Mouse (Mus musculus): ENCODE measurements around the gene Dcaf5. TPM values are rescaled to one million over a fixed set of nuclear protein-coding genes. Genes with fewer than 3 reads are reported as not detected.

Dcaf5 gene
- total and polyA plus RNA-seq, 2 experiments: 7.7 to 19.1 TPM

DNA sequence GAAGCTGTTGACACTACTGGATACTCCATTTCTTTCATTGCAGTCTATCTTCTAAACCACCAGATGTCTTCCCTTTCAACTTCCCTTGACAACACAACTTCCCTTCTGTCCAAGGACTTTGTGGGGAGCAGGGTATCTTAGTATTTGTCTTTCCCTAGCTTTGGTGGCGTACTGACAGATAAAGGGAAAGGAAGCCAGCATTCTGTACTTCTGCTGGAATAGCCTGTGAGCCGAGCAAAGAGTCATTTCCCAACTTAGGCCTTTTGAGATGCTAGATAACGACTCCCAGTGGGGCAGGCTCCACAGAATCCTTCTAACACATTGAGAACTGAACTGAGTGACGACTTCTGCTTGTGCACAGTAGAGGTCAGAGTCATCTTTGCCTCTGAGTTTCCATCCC lies 102.2 kb downstream of the Dcaf5 start:
- Histone ChIP-seq H3K4me1 (ENCODE audit: control insufficient read depth, insufficient read depth, low read length) (peaks cover 5% of the 10 kb centered on the region), H3K27ac (replicated peaks; ENCODE audit: insufficient read depth, low read depth, low read length) (0 out of 2 replicates have a peak overlapping the region, but pooled peaks have one; percentile 23), H3K4me3 (ENCODE audit: insufficient read depth, low read depth, low read length) (no peak overlapping the region), H3K27me3 (ENCODE audit: control insufficient read depth, insufficient read depth, low read length) (no peaks in the 10 kb centered on the region), H3K36me3 (ENCODE audit: control insufficient read depth, insufficient read depth, low read length) (peaks cover 13% of the 10 kb centered on the region), H3K9ac (ENCODE audit: low read depth, low read length) (no peak overlapping the region), H3K79me2 (ENCODE audit: control insufficient read depth, insufficient read depth, low read length) (no peaks in the 10 kb centered on the region)
- TF ChIP-seq POLR2A (IDR thresholded peaks at IDR 0.05; ENCODE audit: extremely low read depth, insufficient read depth, low read length): no peak
- TF ChIP-seq CTCF (IDR thresholded peaks at IDR 0.05; ENCODE audit: low read depth, low read length): no peak
- 73% methylated on average over 4 of the region's 4 CpGs for WGBS
- no peak for DNase-seq (ENCODE audit: extremely low read depth, low read depth, low spot score)

DNA sequence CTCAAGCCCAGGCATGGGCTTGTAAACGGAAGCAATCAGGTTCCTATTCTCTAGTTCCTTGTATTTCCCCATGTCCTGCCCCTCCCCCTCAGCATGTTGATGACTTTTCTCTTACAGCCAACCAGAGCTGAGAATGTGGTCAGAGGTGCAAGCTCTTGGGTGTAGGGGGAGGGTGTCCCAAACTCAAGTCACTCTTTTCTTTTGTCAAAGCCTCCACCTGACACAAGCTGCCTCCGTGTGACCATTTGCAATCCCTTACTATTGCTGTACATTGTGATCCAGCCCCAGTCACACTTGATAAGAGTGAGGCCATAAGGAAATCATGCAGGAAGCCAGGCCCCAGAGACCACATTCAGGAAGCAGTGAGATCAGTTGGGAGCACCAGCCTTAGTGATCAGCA lies 104.8 kb downstream of the Dcaf5 start:
- H3K9ac ChIP-seq (ENCODE audit: low read depth, low read length): no peak overlapping the region
- H3K36me3 ChIP-seq (ENCODE audit: control insufficient read depth, insufficient read depth, low read length): no peaks in the 10 kb centered on the region
- H3K27ac ChIP-seq (replicated peaks; ENCODE audit: insufficient read depth, low read depth, low read length): no peak overlapping the region
- H3K4me1 ChIP-seq (ENCODE audit: control insufficient read depth, insufficient read depth, low read length): peaks cover 3% of the 10 kb centered on the region
- H3K4me3 ChIP-seq (ENCODE audit: insufficient read depth, low read depth, low read length): no peak overlapping the region
- TF ChIP-seq POLR2A (IDR thresholded peaks at IDR 0.05; ENCODE audit: extremely low read depth, insufficient read depth, low read length) (no peak), CTCF (IDR thresholded peaks at IDR 0.05; ENCODE audit: low read depth, low read length) (no peak)
- no peaks in the 10 kb centered on the region for H3K79me2 ChIP-seq (ENCODE audit: control insufficient read depth, insufficient read depth, low read length)
- H3K27me3 ChIP-seq (ENCODE audit: control insufficient read depth, insufficient read depth, low read length): no peaks in the 10 kb centered on the region
- peak; percentile 38 for DNase-seq (ENCODE audit: extremely low read depth, low read depth, low spot score)
- WGBS: 47% methylated on average over 2 of the region's 2 CpGs

DNA sequence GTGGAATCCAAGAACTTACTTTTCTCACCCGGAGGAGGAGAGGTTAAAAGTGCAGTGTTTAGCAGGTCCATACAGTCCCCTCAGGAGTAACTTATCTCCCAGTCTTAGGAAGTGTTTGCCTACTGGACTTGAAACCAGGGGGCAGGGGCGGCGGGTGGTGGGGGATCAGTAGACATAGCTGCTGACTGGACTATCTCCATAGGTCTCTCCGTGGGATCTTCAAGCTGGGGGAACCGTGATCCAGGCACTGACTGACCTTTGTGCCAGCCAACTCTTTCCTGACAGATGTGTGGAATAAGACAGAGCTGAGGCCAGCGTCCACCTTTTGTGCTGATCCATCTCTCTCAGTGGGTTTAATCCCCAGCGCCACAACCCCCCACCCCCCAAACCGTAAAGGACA lies 105.6 kb downstream of the Dcaf5 start:
- H3K9ac ChIP-seq (ENCODE audit: low read depth, low read length): no peak overlapping the region
- no peaks in the 10 kb centered on the region for H3K27me3 ChIP-seq (ENCODE audit: control insufficient read depth, insufficient read depth, low read length)
- H3K4me1 ChIP-seq (ENCODE audit: control insufficient read depth, insufficient read depth, low read length): peaks cover 5% of the 10 kb centered on the region
- H3K36me3 ChIP-seq (ENCODE audit: control insufficient read depth, insufficient read depth, low read length): no peaks in the 10 kb centered on the region
- H3K27ac ChIP-seq (replicated peaks; ENCODE audit: insufficient read depth, low read depth, low read length): no peak overlapping the region
- no peak for TF ChIP-seq POLR2A (IDR thresholded peaks at IDR 0.05; ENCODE audit: extremely low read depth, insufficient read depth, low read length)
- no peak for TF ChIP-seq CTCF (IDR thresholded peaks at IDR 0.05; ENCODE audit: low read depth, low read length)
- H3K4me3 ChIP-seq (ENCODE audit: insufficient read depth, low read depth, low read length): no peak overlapping the region
- WGBS: 80% methylated on average over 8 of the region's 8 CpGs
- DNase-seq (ENCODE audit: extremely low read depth, low read depth, low spot score): no peak
- no peaks in the 10 kb centered on the region for H3K79me2 ChIP-seq (ENCODE audit: control insufficient read depth, insufficient read depth, low read length)

DNA sequence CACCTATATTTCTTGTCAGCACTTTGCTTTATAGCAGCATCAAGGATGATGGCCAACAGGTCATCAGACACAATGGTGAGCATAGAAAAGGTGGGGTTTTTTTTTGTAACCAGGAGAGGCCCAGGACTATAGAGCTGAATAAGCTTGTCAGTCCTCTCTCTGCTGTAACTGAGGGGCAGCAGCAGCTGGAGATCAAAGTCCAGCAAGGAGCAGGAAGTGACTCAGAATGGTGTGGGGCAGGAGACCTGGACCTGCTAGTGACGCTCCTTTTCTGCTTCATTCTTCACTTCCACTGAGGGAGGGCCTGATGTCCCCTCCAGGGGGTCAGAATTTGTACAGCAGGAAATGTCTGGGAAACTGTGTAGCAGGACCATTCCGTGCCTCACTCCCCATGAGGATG lies 106.8 kb downstream of the Dcaf5 start:
- no peaks in the 10 kb centered on the region for H3K27me3 ChIP-seq (ENCODE audit: control insufficient read depth, insufficient read depth, low read length)
- no peaks in the 10 kb centered on the region for H3K36me3 ChIP-seq (ENCODE audit: control insufficient read depth, insufficient read depth, low read length)
- no peak overlapping the region for H3K4me3 ChIP-seq (ENCODE audit: insufficient read depth, low read depth, low read length)
- H3K27ac ChIP-seq (replicated peaks; ENCODE audit: insufficient read depth, low read depth, low read length): no peak overlapping the region
- no peak overlapping the region for H3K9ac ChIP-seq (ENCODE audit: low read depth, low read length)
- 73% methylated on average over 2 of the region's 2 CpGs for WGBS
- H3K4me1 ChIP-seq (ENCODE audit: control insufficient read depth, insufficient read depth, low read length): peaks cover 16% of the 10 kb centered on the region
- TF ChIP-seq POLR2A (IDR thresholded peaks at IDR 0.05; ENCODE audit: extremely low read depth, insufficient read depth, low read length): no peak
- no peak for TF ChIP-seq CTCF (IDR thresholded peaks at IDR 0.05; ENCODE audit: low read depth, low read length)
- no peaks in the 10 kb centered on the region for H3K79me2 ChIP-seq (ENCODE audit: control insufficient read depth, insufficient read depth, low read length)
- no peak for DNase-seq (ENCODE audit: extremely low read depth, low read depth, low spot score)

DNA sequence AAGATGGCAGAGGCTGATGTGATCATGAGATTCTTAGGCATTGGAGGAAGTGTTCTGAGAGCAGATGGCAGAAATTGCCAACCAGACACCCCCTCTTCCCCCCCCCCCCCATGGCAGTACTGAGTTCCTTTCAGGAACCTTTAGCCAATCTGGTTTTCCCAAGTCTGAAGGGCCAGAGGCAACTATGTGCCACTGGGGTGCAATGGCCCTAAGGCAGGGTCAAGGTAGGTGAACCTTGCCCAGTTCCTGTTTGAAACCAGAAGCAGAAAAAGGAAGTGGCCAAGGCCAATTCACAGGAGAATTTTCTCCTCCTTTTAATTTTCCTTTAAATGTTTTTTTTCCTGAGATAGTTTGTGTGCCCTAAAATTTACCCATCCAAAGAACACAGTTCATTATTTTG lies 110.4 kb downstream of the Dcaf5 start:
- TF ChIP-seq POLR2A (IDR thresholded peaks at IDR 0.05; ENCODE audit: extremely low read depth, insufficient read depth, low read length): no peak
- TF ChIP-seq CTCF (IDR thresholded peaks at IDR 0.05; ENCODE audit: low read depth, low read length): no peak
- H3K27ac ChIP-seq (replicated peaks; ENCODE audit: insufficient read depth, low read depth, low read length): peak overlapping the region; percentile 45

DNA sequence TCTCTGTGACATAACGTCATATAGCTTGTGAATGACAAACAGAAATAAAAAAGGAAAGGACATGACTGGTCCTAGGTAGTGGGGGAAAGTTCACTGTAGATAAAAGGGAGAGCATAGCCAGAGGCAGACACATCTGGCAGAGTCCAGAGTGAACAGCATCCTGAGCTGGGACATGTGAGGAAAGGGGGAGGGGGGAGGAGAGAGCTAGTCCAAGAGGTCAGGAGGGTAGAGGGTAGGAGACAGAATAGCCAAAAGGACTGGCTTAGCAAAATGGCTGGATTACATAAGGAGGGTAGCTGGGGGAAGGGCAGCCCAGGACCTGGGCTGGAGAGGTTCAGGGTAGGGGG lies 111.6 kb downstream of the Dcaf5 start:
- Histone ChIP-seq H3K9ac (ENCODE audit: low read depth, low read length) (no peak overlapping the region), H3K4me1 (ENCODE audit: control insufficient read depth, insufficient read depth, low read length) (peaks cover 26% of the 10 kb centered on the region), H3K27me3 (ENCODE audit: control insufficient read depth, insufficient read depth, low read length) (no peaks in the 10 kb centered on the region), H3K79me2 (ENCODE audit: control insufficient read depth, insufficient read depth, low read length) (no peaks in the 10 kb centered on the region), H3K27ac (replicated peaks; ENCODE audit: insufficient read depth, low read depth, low read length) (peak overlapping the region; percentile 45), H3K36me3 (ENCODE audit: control insufficient read depth, insufficient read depth, low read length) (no peaks in the 10 kb centered on the region), H3K4me3 (ENCODE audit: insufficient read depth, low read depth, low read length) (no peak overlapping the region)
- no peak for TF ChIP-seq POLR2A (IDR thresholded peaks at IDR 0.05; ENCODE audit: extremely low read depth, insufficient read depth, low read length)
- no peak for TF ChIP-seq CTCF (IDR thresholded peaks at IDR 0.05; ENCODE audit: low read depth, low read length)
- 3% methylated on average over 1 of the region's 1 CpGs for WGBS
- DNase-seq (ENCODE audit: extremely low read depth, low read depth, low spot score): peak; percentile 86

More for the DNA sequence above, 110.4 kb downstream of the Dcaf5 start:
- peaks cover 26% of the 10 kb centered on the region for H3K4me1 ChIP-seq (ENCODE audit: control insufficient read depth, insufficient read depth, low read length)
- no peaks in the 10 kb centered on the region for H3K79me2 ChIP-seq (ENCODE audit: control insufficient read depth, insufficient read depth, low read length)
- H3K27me3 ChIP-seq (ENCODE audit: control insufficient read depth, insufficient read depth, low read length): no peaks in the 10 kb centered on the region
- DNase-seq (ENCODE audit: extremely low read depth, low read depth, low spot score): peak; percentile 83
- no peak overlapping the region for H3K9ac ChIP-seq (ENCODE audit: low read depth, low read length)
- no peaks in the 10 kb centered on the region for H3K36me3 ChIP-seq (ENCODE audit: control insufficient read depth, insufficient read depth, low read length)
- H3K4me3 ChIP-seq (ENCODE audit: insufficient read depth, low read depth, low read length): no peak overlapping the region

All from liver, adult 2 months (tissue).